Mouse (Mus musculus): ENCODE data around the gene Akap9. TPM values are rescaled to one million over a fixed set of nuclear protein-coding genes. Genes with fewer than 3 reads are reported as not detected.
"Not testable (repeated sequence)": the region's sequence is repeated elsewhere in the genome, so short reads cannot be mapped to it uniquely, and the experiment has no call there.

The Akap9 gene
- polyA plus RNA-seq, 1 experiment from 2014 or later, result 182 TPM

DNA sequence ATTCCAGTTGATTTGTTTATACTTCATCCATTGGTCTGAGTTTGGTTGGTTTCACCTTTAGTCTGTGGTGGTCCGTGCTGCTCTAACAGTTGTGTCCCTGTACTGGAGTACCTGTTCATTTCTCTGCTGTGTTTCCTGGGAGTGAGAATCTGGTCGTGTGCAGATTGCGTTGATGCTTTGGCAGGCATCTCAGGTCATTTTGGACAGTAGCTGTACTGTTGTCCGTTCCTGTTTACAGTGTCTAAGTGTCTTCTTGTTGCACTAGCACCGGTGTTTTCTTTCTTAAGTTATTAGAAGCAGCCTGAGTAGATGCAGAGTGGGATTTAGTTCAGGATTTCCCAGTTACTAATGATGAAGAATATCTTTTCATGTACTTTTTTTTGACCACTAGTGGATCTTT lies 7.4 kb downstream of the Akap9 start:
- no peak overlapping the region for H3K4me2 ChIP-seq (replicated peaks)
- WGBS, result 94% methylated on average over 5 of the region's 5 CpGs
- H3K27ac ChIP-seq, result no peak overlapping the region
- peaks cover 12% of the 10 kb centered on the region for H3K36me3 ChIP-seq
- H3K9me3 ChIP-seq, result no peaks in the 10 kb centered on the region
- no peak overlapping the region for H3K9ac ChIP-seq
- H3K4me1 ChIP-seq, result peaks cover 7% of the 10 kb centered on the region
- ATAC-seq (ENCODE audit: low FRiP score, low read depth), result no peak
- H3K4me3 ChIP-seq, result no peak overlapping the region
- no peaks in the 10 kb centered on the region for H3K27me3 ChIP-seq

DNA sequence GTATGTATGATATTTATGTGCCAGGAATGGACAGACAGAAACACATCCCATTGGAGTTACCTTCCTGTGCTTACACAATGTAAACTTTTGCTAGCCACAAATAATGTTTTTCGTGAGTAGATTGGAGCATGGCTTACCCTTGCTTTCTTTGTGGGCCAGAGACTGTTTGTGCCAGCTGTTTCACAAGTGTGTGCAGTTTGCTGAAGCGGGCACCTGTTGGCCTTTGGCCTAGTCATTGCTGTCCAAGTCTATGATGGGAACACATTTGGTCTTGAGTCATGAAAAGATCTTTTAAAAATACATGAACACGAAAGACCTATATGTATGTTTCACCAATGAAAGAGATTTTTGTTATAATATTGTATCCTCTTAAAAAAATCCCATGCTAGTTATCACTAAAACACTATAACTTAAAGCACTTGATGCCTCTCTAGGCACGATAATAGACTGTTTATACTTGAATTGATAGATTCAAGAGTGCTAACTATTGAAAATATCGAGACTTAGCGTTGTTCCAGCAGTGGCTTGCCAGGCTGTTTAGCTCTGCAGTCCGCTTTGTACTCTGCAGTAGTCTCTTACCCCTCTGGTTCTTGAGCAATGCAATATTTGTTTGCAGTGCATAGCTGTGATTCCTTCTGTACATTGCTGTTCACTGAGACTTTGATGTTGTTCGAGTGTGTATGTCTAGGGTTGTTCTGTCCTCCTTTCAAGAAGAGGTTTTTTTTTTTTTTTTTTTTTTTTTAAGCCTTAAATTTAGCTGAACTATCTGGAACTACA lies 8.1 kb downstream of the Akap9 start:
- Histone ChIP-seq H3K4me1 (peaks cover under 1% of the 10 kb centered on the region), H3K36me3 (peaks cover 13% of the 10 kb centered on the region), H3K27me3 (no peaks in the 10 kb centered on the region), H3K9me3 (no peaks in the 10 kb centered on the region), H3K9ac (no peak overlapping the region), H3K4me3 (no peak overlapping the region), H3K4me2 (replicated peaks) (no peak overlapping the region), H3K27ac (no peak overlapping the region)
- no peak for ATAC-seq (ENCODE audit: low FRiP score, low read depth)
- 87% methylated on average over 8 of the region's 8 CpGs for WGBS

DNA sequence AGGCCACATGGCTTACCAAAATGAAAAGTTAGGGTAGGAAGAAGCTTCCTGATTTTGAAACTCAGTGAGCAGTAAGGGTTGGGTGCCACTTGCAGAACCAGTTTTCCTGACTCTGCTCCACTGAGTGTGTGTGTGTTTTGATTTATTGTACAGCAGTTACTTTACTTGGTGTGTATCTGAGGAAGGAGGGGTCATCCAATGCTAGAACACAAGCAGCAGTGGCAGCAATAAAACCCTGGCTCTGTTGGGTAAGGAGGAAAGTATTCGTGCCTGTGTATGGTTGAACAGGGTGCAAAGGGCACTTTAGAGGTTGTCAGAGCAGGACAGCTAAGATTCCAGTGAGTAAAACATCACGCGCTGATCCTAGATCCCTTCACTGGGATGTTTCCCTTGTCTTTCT lies 11.1 kb downstream of the Akap9 start:
- Histone ChIP-seq H3K9ac (no peak overlapping the region), H3K9me3 (no peaks in the 10 kb centered on the region), H3K27me3 (no peaks in the 10 kb centered on the region), H3K4me3 (no peak overlapping the region), H3K4me1 (no peaks in the 10 kb centered on the region), H3K4me2 (replicated peaks) (no peak overlapping the region), H3K27ac (no peak overlapping the region), H3K36me3 (peaks cover 10% of the 10 kb centered on the region)
- 80% methylated on average over 3 of the region's 3 CpGs for WGBS
- ATAC-seq (ENCODE audit: low FRiP score, low read depth), result no peak

DNA sequence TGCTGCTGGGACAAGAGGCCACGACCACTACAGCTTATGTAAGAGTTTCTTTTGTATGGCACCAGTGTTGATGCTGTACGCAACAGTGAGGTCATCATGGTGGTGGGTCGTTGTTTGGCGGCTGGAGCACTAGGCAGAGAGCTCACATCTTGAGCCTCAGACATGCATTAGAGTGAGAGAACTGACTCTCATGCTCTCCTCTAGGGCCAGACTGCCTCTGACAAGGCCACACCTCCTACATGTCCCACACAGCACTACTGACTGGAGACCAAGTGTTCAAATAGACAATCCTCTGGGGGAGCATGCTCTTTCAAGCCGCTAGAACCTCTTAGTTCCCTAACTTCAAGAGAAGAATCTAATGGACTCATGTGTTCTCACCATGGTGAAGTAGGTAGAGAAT lies 11.5 kb downstream of the Akap9 start:
- no peak overlapping the region for H3K27ac ChIP-seq
- H3K36me3 ChIP-seq, result peaks cover 10% of the 10 kb centered on the region
- WGBS, result 96% methylated on average over 5 of the region's 5 CpGs
- no peak overlapping the region for H3K4me2 ChIP-seq (replicated peaks)
- H3K4me3 ChIP-seq, result no peak overlapping the region
- H3K9ac ChIP-seq, result no peak overlapping the region
- no peaks in the 10 kb centered on the region for H3K27me3 ChIP-seq
- no peaks in the 10 kb centered on the region for H3K9me3 ChIP-seq
- ATAC-seq (ENCODE audit: low FRiP score, low read depth), result no peak
- H3K4me1 ChIP-seq, result no peaks in the 10 kb centered on the region

DNA sequence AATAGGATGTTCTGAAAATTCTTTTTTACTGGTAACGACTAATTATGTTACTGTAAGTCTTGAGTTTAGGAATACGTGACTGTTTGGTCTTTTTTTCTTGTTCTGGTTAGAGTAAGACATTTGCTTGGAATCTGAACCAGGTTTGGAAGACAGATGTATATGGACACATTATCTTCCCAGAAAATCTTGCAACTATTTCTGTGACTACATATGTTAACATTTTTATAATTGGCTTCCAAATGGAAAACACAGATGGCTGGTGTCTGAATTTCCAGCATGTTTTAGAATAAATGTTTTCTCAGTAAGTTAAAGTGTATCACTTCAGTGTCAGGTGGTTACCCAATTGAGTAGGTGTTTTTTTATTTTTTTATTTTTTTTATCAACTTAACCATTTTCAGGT lies 13.4 kb downstream of the Akap9 start:
- no peak for ATAC-seq (ENCODE audit: low FRiP score, low read depth)
- H3K9me3 ChIP-seq, result no peaks in the 10 kb centered on the region
- 89% methylated on average over 2 of the region's 2 CpGs for WGBS
- no peak overlapping the region for H3K4me3 ChIP-seq
- no peak overlapping the region for H3K27ac ChIP-seq
- no peaks in the 10 kb centered on the region for H3K4me1 ChIP-seq
- H3K36me3 ChIP-seq, result peaks cover 10% of the 10 kb centered on the region
- no peak overlapping the region for H3K4me2 ChIP-seq (replicated peaks)
- H3K27me3 ChIP-seq, result no peaks in the 10 kb centered on the region
- H3K9ac ChIP-seq, result no peak overlapping the region

DNA sequence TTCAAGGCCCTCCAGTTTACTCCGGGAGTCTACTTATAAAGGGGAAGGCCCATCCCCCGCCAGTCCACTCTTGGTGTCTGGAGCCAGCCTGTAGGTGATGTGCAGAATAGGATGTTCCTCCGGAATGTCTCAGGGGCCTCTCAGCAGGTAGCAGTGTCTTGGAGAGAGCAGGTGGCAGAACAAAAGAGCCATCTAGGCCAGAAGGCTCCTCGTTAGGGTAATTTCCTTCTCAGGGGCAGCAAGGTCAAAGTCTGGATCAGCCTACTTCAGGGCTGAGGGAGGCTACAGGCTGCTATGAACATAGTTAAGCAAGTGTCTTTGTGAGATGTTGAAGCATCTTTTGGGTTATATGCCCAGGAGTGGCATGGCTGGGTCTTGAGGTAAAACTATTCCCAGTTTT lies 15.3 kb downstream of the Akap9 start:
- not testable (repeated sequence) for H3K4me3 ChIP-seq; H3K27ac ChIP-seq; H3K27me3 ChIP-seq; H3K9ac ChIP-seq; ATAC-seq (ENCODE audit: low FRiP score, low read depth); H3K4me1 ChIP-seq; H3K36me3 ChIP-seq; H3K9me3 ChIP-seq; H3K4me2 ChIP-seq (replicated peaks)
- WGBS, result 58% methylated on average over 4 of the region's 4 CpGs

DNA sequence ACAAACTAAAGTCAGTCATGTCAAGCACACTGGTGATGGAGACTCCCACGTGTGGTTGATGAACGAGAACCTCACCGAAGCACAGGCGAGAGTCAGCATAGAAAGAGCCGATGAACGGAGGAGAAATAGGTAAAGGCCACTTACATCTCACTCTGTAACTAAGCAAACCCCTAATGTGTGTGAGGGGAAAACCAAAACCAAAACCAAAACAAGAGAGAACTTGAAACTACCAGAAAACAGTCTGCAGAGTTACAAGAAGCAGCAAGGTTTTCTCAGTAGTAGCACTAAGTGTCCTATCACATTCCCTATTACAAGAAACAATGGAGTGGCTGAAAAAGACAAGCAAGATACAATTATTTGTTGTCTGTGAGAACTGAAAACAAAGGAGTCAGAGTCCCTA lies 24.6 kb downstream of the Akap9 start:
- Histone ChIP-seq H3K9ac (no peak overlapping the region), H3K27ac (no peak overlapping the region), H3K9me3 (no peaks in the 10 kb centered on the region), H3K4me2 (replicated peaks) (no peak overlapping the region), H3K36me3 (peaks cover 73% of the 10 kb centered on the region), H3K4me3 (no peak overlapping the region), H3K27me3 (no peaks in the 10 kb centered on the region), H3K4me1 (no peaks in the 10 kb centered on the region)
- 89% methylated on average over 6 of the region's 6 CpGs for WGBS
- ATAC-seq (ENCODE audit: low FRiP score, low read depth), result no peak

DNA sequence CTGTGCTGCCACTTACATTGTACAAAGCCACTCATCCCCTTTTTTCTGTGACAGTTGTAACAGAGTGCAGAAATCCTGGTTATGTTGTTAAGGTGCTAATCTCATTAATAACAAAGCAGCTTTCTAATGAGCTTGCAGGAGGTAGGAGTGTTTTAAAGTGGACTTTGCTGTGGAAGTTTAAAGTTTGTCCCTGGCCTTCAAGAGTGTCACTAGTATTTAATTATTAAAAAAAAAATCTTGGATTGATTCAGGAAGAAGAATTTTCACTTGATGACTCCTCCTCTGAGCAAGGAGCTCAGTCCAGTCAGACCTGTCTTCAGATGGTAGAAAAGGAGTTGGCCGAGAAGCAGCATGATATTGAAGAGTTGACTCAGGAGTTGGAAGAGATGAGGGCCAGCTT lies 26.7 kb downstream of the Akap9 start:
- no peaks in the 10 kb centered on the region for H3K9me3 ChIP-seq
- no peak overlapping the region for H3K4me3 ChIP-seq
- H3K27me3 ChIP-seq, result no peaks in the 10 kb centered on the region
- ATAC-seq (ENCODE audit: low FRiP score, low read depth), result no peak
- 90% methylated on average over 1 of the region's 1 CpGs for whole genome bisulfite sequencing
- no peak overlapping the region for H3K27ac ChIP-seq
- H3K4me2 ChIP-seq (replicated peaks), result no peak overlapping the region
- no peaks in the 10 kb centered on the region for H3K4me1 ChIP-seq
- no peak overlapping the region for H3K9ac ChIP-seq
- H3K36me3 ChIP-seq, result peaks cover 71% of the 10 kb centered on the region

DNA sequence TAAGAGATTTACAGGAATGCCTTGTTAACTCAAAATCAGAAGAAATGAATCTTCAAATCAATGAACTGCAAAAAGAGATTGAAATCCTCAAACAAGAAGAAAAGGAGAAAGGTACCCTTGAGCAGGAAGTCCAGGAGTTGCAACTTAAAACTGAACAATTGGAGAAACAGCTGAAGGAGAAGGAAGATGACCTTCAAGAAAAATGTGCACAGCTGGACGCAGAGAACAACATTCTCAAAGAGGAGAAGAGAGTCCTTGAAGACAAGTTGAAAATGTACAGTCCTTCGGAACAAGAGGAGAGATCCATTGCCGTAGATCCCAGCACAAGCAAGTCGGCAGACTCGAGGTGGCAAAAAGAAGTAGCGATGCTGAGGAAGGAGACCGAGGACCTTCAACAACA lies 33.4 kb downstream of the Akap9 start:
- H3K4me2 ChIP-seq (replicated peaks), result no peak overlapping the region
- no peaks in the 10 kb centered on the region for H3K4me1 ChIP-seq
- no peaks in the 10 kb centered on the region for H3K27me3 ChIP-seq
- 94% methylated on average over 7 of the region's 7 CpGs for whole genome bisulfite sequencing
- no peaks in the 10 kb centered on the region for H3K9me3 ChIP-seq
- no peak overlapping the region for H3K9ac ChIP-seq
- no peak overlapping the region for H3K4me3 ChIP-seq
- ATAC-seq (ENCODE audit: low FRiP score, low read depth), result no peak
- H3K36me3 ChIP-seq, result peaks cover 62% of the 10 kb centered on the region
- no peak overlapping the region for H3K27ac ChIP-seq

DNA sequence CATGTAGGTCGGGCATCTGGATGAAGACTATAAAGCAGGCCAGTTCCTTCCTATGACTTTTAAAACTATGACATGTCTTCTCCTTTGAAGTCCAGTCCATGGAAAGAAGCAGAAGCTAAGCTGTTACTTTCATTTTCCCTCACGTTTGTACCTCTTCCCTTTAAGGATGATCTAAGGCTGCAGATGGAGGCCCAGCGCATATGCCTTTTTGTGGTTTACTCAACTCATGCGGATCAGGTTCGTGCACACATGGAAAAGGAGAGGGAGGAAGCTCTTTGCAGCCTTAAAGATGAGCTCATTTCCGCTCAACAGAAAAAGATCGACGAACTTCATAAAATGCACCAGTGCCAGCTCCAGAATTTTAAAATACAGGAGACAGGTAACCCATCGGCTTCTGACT lies 40.6 kb downstream of the Akap9 start:
- Histone ChIP-seq H3K9ac (no peak overlapping the region), H3K27me3 (no peaks in the 10 kb centered on the region), H3K4me3 (no peak overlapping the region), H3K9me3 (no peaks in the 10 kb centered on the region), H3K36me3 (peaks cover 45% of the 10 kb centered on the region), H3K4me2 (replicated peaks) (no peak overlapping the region), H3K4me1 (no peaks in the 10 kb centered on the region), H3K27ac (no peak overlapping the region)
- ATAC-seq (ENCODE audit: low FRiP score, low read depth), result no peak
- 92% methylated on average over 9 of the region's 9 CpGs for WGBS

DNA sequence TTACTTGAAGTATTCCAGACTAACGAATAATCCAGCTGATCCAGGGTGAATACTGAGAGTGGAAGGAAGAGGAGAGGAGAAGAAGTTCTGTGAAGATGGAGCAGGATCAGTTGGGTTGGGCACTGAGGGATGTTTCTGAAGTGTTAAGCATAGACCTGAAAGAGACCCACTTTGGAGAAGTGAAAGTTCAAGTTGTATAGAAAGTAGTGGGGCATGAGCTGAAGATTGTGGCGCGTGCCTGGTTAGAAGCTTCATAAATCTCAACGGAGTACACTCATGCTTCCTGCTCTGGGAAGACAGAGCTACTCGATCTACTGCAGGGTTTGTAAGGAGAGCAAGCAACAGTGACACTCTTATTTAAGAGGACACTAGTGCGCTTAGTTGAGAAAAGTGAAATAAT lies 41.3 kb downstream of the Akap9 start:
- no peaks in the 10 kb centered on the region for H3K27me3 ChIP-seq
- H3K9ac ChIP-seq, result no peak overlapping the region
- H3K4me3 ChIP-seq, result no peak overlapping the region
- H3K4me2 ChIP-seq (replicated peaks), result no peak overlapping the region
- 94% methylated on average over 6 of the region's 6 CpGs for WGBS
- H3K4me1 ChIP-seq, result no peaks in the 10 kb centered on the region
- H3K27ac ChIP-seq, result no peak overlapping the region
- H3K9me3 ChIP-seq, result no peaks in the 10 kb centered on the region
- peaks cover 48% of the 10 kb centered on the region for H3K36me3 ChIP-seq
- ATAC-seq (ENCODE audit: low FRiP score, low read depth), result no peak

DNA sequence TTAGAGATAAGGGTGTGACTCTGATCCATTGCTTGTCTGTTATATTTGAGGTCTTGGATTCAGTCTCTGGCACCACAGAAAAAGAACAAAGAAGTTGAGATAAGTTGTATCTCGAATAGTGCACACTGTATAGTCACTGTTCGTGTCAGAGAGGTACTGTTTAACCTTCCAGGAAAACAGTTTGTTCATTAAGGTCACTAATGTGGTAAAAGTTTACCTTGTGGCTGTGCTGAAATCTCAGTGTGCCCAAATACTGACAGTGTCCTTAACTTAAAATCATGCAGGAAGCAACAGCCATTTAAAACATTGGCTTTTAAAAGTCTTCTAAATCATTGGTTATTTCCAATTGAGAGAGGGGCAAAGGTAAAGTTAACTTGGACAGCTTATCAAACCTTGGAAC lies 43.1 kb downstream of the Akap9 start:
- no peak overlapping the region for H3K4me2 ChIP-seq (replicated peaks)
- WGBS, result 96% methylated on average over 2 of the region's 2 CpGs

DNA sequence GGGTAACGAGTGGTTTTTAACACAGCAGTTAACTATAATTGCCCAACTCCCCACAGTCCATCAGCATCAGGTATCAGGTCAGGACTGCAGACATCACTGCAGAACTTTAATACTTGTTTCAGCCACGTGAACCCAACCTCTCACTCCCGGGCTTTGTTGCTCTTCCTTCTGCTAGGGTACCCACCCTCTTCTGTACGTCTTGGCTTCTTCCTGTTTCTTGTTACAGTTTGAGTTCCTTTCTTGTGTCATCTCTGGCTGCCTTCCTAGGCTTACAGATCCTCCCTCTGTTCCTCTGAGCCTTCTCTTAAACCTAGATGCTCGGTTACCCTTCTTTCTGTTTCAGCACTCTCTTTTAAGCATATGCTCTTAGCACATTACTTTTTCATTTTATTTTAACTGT lies 45.9 kb downstream of the Akap9 start:
- WGBS, result 73% methylated on average over 5 of the region's 5 CpGs
- Histone ChIP-seq H3K4me2 (replicated peaks) (no peak overlapping the region), H3K4me1 (no peaks in the 10 kb centered on the region), H3K4me3 (no peak overlapping the region), H3K36me3 (peaks cover 70% of the 10 kb centered on the region), H3K27ac (no peak overlapping the region), H3K9ac (no peak overlapping the region), H3K27me3 (no peaks in the 10 kb centered on the region), H3K9me3 (no peaks in the 10 kb centered on the region)
- ATAC-seq (ENCODE audit: low FRiP score, low read depth), result no peak

More for the DNA sequence above, 43.1 kb downstream of the Akap9 start:
- no peak overlapping the region for H3K27ac ChIP-seq
- no peak overlapping the region for H3K4me3 ChIP-seq
- peaks cover 61% of the 10 kb centered on the region for H3K36me3 ChIP-seq
- H3K4me1 ChIP-seq, result no peaks in the 10 kb centered on the region
- H3K9ac ChIP-seq, result no peak overlapping the region
- no peak for ATAC-seq (ENCODE audit: low FRiP score, low read depth)
- no peaks in the 10 kb centered on the region for H3K27me3 ChIP-seq
- no peaks in the 10 kb centered on the region for H3K9me3 ChIP-seq
